Mouse (Mus musculus) forebrain, embryonic 13.5 days (tissue): Measurements from ENCODE around the gene Sst. TPM values are rescaled to one million over a fixed set of nuclear protein-coding genes. Genes with fewer than 3 reads are reported as not detected.

Experiments
- ATAC-seq: fragments of 200-750 bp; cut with Nextera tagmentation; 2 replicates; pipeline ENCODE4 v1.8.0; 2017
- H3K27ac ChIP-seq: fragments of 300-500 bp; sonication (generic); 2 replicates; pipeline ENCODE4 v1.5.1; 2015; ENCODE audit warnings: inconsistent platforms, mild to moderate bottlenecking, moderate library complexity
- H3K27me3 ChIP-seq: fragments of 300-500 bp; sonication (generic); 2 replicates; pipeline ENCODE4 v1.6.1; 2015; ENCODE audit warnings: mild to moderate bottlenecking, inconsistent platforms
- H3K36me3 ChIP-seq: fragments of 300-500 bp; sonication (generic); 2 replicates; pipeline ENCODE4 v1.6.1; 2015; ENCODE audit warnings: mild to moderate bottlenecking, inconsistent platforms; ENCODE audit not compliant: poor library complexity, severe bottlenecking
- H3K4me1 ChIP-seq: fragments of 300-500 bp; sonication (generic); 2 replicates; pipeline ENCODE4 v1.6.1; 2015; ENCODE audit warnings: inconsistent platforms
- H3K4me2 ChIP-seq: fragments of 300-500 bp; sonication (generic); 2 replicates; pipeline ENCODE4 v1.6.1; 2015; ENCODE audit warnings: inconsistent platforms, mild to moderate bottlenecking, moderate library complexity
- H3K4me3 ChIP-seq: fragments of 300-500 bp; sonication (generic); 2 replicates; pipeline ENCODE4 v1.5.1; 2015; ENCODE audit warnings: mild to moderate bottlenecking, inconsistent platforms
- H3K9ac ChIP-seq: fragments of 300-500 bp; sonication (generic); 2 replicates; pipeline ENCODE4 v1.6.1; 2015; ENCODE audit warnings: mild to moderate bottlenecking, inconsistent platforms
- H3K9me3 ChIP-seq: fragments of 300-500 bp; sonication (generic); replicated peaks from 2 replicates; pipeline ENCODE4 v1.6.1; 2016; ENCODE audit warnings: inconsistent platforms
- WGBS: fragments of 180-500 bp; shearing (Covaris S2); methylation state at CpG from one replicate; pipeline ENCODE4 v1.1.7; 2015; 5-methylcytosine and 5-hydroxymethylcytosine counted together
- polyA plus RNA-seq: library from polyadenylated mRNA; unstranded; fragments of >200 nt; fragmentation: Nextera tagmentation; extraction: Ambion mirVana; gene quantifications from 2 replicates; pipeline ENCODE4 v1.2.1, GENCODE M21; 2015

The Sst gene
- polyA plus RNA-seq, 1 experiment from 2014 or later: 143 TPM

- Histone ChIP-seq H3K27me3 (peaks cover 33% of the 10 kb centered on the region), H3K9me3 (no peaks in the 10 kb centered on the region), H3K4me3 (no peak overlapping the region), H3K27ac (no peak overlapping the region), H3K4me2 (no peak overlapping the region), H3K9ac (no peak overlapping the region), H3K36me3 (no peaks in the 10 kb centered on the region), H3K4me1 (no peaks in the 10 kb centered on the region)
- no peak for ATAC-seq
Measured at GRCm38 (mm10) chr16:23849720-23850119, 41.0 kb downstream of the Sst start.

- ATAC-seq: no peak
- no peak overlapping the region for H3K9ac ChIP-seq
- peaks cover 38% of the 10 kb centered on the region for H3K27me3 ChIP-seq
- H3K4me3 ChIP-seq: no peak overlapping the region
- H3K4me2 ChIP-seq: no peak overlapping the region
- H3K9me3 ChIP-seq: no peaks in the 10 kb centered on the region
- H3K36me3 ChIP-seq: no peaks in the 10 kb centered on the region
- H3K27ac ChIP-seq: no peak overlapping the region
- H3K4me1 ChIP-seq: no peaks in the 10 kb centered on the region
Measured at GRCm38 (mm10) chr16:23849176-23849575, 41.6 kb downstream of the Sst start.

DNA sequence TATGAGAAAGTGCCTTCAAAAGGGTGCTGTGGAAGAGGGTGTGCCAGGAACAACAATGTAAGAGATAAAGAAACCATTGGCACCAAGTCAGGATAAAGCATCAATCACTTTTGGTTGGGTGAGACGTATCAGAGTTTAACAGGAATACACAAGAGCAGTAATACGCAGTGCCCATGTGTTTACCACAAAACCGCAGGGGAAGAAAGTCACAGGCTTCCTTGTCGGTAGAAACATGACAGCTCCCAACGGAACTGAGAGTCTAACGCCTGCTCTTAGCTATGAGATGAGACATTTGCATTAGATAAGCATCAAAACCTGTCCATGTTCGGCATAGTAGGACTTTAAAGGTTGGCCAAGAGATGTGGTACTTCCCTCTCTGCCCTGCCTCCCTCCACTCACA, 46.1 kb downstream of the Sst start:
- Histone ChIP-seq H3K9me3 (no peaks in the 10 kb centered on the region), H3K4me1 (peaks cover 8% of the 10 kb centered on the region; the same call in 1 of the 2 replicates), H3K27ac (no peak overlapping the region), H3K4me3 (no peak overlapping the region), H3K4me2 (no peak overlapping the region), H3K36me3 (no peaks in the 10 kb centered on the region), H3K9ac (no peak overlapping the region), H3K27me3 (peaks cover 76% of the 10 kb centered on the region)
- ATAC-seq: no peak
- WGBS: 96% methylated on average over 7 of the region's 7 CpGs

DNA sequence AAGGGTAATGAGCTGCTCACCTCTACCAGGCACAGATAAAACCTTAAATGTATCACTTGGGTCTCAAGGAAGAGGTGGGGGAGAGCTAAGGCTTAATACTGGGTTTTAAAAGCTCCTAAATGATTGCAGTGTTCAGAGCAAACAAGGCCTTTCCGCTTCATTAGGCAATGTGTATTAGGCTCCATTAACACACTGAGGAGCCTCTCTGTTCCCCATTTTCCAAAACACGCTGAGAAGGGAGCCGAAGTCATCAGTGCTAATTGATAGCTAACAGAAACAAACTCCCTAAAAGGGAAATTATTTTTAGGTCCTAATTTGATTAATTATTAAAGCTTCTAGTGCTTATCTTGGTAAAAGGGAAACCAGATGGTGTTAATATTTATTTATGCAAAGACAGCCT, 48.1 kb downstream of the Sst start:
- H3K9ac ChIP-seq: no peak overlapping the region
- H3K27me3 ChIP-seq: peaks cover 87% of the 10 kb centered on the region
- WGBS: 15% methylated on average over 3 of the region's 3 CpGs
- no peaks in the 10 kb centered on the region for H3K9me3 ChIP-seq
- no peak overlapping the region for H3K27ac ChIP-seq
- no peak overlapping the region for H3K4me2 ChIP-seq
- H3K4me3 ChIP-seq: no peak overlapping the region
- no peaks in the 10 kb centered on the region for H3K36me3 ChIP-seq
- peaks cover 8% of the 10 kb centered on the region; the same call in 1 of the 2 replicates for H3K4me1 ChIP-seq
- peak; percentile 57; the same call in 1 of the 2 replicates for ATAC-seq

Other genes with a start within 250 kb of the Sst start
- not detected in 2 replicates for gene Rtp2, start 41.4 kb upstream of the Sst start, polyA plus RNA-seq
- gene Gm37419, start 97.5 kb upstream of the Sst start, polyA plus RNA-seq: not detected in 2 replicates
- 0.81 and 0.84 TPM in 2 replicates for gene Bcl6, start 97.9 kb upstream of the Sst start, polyA plus RNA-seq